Mouse (Mus musculus) gastrocnemius, adult 18-20 months (tissue): ENCODE results near the gene Brf1. TPM values are rescaled to one million over a fixed set of nuclear protein-coding genes. Genes with fewer than 3 reads are reported as not detected.

Source experiments
- microRNA-seq: library from miRNA; unstranded; fragments of <30 nt; microRNA quantifications from one replicate; pipeline ENCODE4 v1.2.0, GENCODE M21; 2021
- total RNA-seq, 2 experiments: library from RNA; stranded (reverse); gene quantifications; 2 replicates each; pipeline ENCODE4 v1.2.3; 2021

The Brf1 gene
- total RNA-seq, 2 experiments from 2014 or later, result 17.8 to 18.5 TPM

Small RNAs within 50 kb of the gene (microRNA-seq; reads per million reads assigned to microRNA genes)
- not detected for gene Mir6941

Other genes starting within 250 kb of the Brf1 start
- 1 to 10 TPM; 1.3 to 3.4 TPM for gene Pld4, start 240.0 kb downstream of the Brf1 start, total RNA-seq
- gene Ahnak2, start 198.0 kb downstream of the Brf1 start, total RNA-seq, result 1 to 10 TPM; 7.2 to 7.8 TPM
- gene Clba1, start 191.8 kb downstream of the Brf1 start, total RNA-seq, result under 1 TPM; 0.34 to 0.57 TPM
- gene Cdca4, start 171.3 kb downstream of the Brf1 start, total RNA-seq, result 1 to 10 TPM; 2.2 to 2.8 TPM
- under 1 TPM in 1 of 2 experiments, not detected in 1; 0.14 TPM for gene Gpr132, start 132.5 kb downstream of the Brf1 start, total RNA-seq
- gene Jag2, start 70.9 kb downstream of the Brf1 start, total RNA-seq, result 10 to 100 TPM; 22.1 to 24.0 TPM
- gene Nudt14, start 58.6 kb downstream of the Brf1 start, total RNA-seq, result 1 to 10 TPM; 6.5 to 7.6 TPM
- 10 to 100 TPM; 19.6 to 20.4 TPM for gene Btbd6, start 24.2 kb downstream of the Brf1 start, total RNA-seq
- gene Pacs2, start 13.8 kb upstream of the Brf1 start, total RNA-seq, result 10 to 100 TPM; 33.7 to 35.0 TPM
- gene Tex22, start 73.8 kb upstream of the Brf1 start, total RNA-seq, result under 1 TPM in 1 of 2 experiments, not detected in 1; 0.27 TPM
- gene Mta1, start 97.6 kb upstream of the Brf1 start, total RNA-seq, result 10 to 100 TPM; 38.0 to 41.7 TPM
- 10 to 100 TPM; 28.2 to 43.8 TPM for gene Crip2, start 139.5 kb upstream of the Brf1 start, total RNA-seq
- 100 to 1,000 TPM in 1 of 2 experiments, 10 to 100 TPM in 1; 65.3 to 100 TPM for gene Crip1, start 145.6 kb upstream of the Brf1 start, total RNA-seq
- gene Tedc1, start 155.7 kb upstream of the Brf1 start, total RNA-seq, result not detected
- under 1 TPM in 1 of 2 experiments, not detected in 1; 0.14 TPM for gene Tmem121, start 185.2 kb upstream of the Brf1 start, total RNA-seq